Comparison of ENCODE assay signal across 8 mouse cellular contexts in the genomic region with DNA sequence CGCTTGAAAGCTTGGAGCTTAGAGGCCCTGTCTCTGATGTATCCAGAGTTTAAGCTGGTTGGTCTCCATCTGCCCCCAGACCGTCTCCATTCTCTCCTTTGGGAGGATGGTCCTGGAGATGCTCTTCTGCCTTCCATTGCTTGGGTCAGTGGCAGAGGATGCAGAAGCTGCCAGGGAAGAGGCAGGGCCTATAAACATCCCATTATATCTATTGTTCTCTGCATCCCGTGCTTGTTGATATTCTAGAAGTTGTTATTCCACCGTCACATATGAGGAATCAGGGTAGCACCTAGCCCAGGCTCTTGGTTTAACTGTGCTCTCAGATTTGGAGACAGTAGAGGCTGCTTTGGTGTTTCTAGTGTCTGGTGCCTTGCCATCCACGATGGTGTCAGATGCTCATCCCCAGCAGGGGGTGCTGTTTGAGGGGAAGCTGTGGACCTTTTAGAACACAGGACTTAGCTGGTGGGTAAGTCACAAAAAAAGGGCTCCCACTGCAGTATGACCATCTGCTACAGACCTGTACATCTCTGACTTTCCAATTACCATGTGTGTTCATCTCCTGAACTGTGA. TPM values are rescaled to one million over a fixed set of nuclear protein-coding genes. Genes with fewer than 3 reads are reported as not detected.
DNase-seq lines count a peak whose midpoint lies in the region; ATAC-seq and TF ChIP-seq lines count a peak whose summit lies in the region.

No protein-coding gene starts in this region.

- H3K27ac ChIP-seq in heart, postnatal 0 days (ENCODE audit: low read depth), result peak overlapping the region; percentile 44; the same call in 1 of the 2 replicates
- no peak overlapping the region for H3K27ac ChIP-seq in midbrain, embryonic 10.5 days (replicated peaks)

- POLR2A ChIA-PET in Patski (lab: Charles Lee), result no interaction called here

- intact Hi-C loops in left cerebral cortex, postnatal 36 days (cut with DNase I), result no loop called here

- no peaks in the 10 kb centered on the region for H3K27me3 ChIP-seq in heart, postnatal 0 days (ENCODE audit: control insufficient read depth, insufficient read depth, low read length)
- no peaks in the 10 kb centered on the region for H3K27me3 ChIP-seq in Patski
- no peaks in the 10 kb centered on the region for H3K27me3 ChIP-seq in midbrain, embryonic 10.5 days (ENCODE audit: low read depth, poor library complexity, severe bottlenecking)

- 65% methylated on average over 5 of the region's 5 CpGs for WGBS in heart, postnatal 0 days
- WGBS in midbrain, embryonic 10.5 days, result 81% methylated on average over 5 of the region's 5 CpGs

- ATAC-seq in heart, postnatal 0 days (ENCODE audit: insufficient read depth, low read depth), result no peak
- no peak for ATAC-seq in Patski

- H3K36me3 ChIP-seq in heart, postnatal 0 days (replicated peaks; ENCODE audit: control insufficient read depth, insufficient read depth, low read length), result no peaks in the 10 kb centered on the region
- no peaks in the 10 kb centered on the region for H3K36me3 ChIP-seq in midbrain, embryonic 10.5 days

- peak; percentile 20; the same call in 1 of the 2 replicates for TF ChIP-seq CTCF in heart, postnatal 0 days (IDR thresholded peaks at IDR 0.05; ENCODE audit: low read depth)
- peak; percentile 40 for TF ChIP-seq CTCF in Patski (IDR thresholded peaks at IDR 0.05)

- in situ Hi-C loops in Patski (cut with MboI; ENCODE audit: low pct_unique_long_range_greater_than_20kb), result no loop called here

- peaks cover 14% of the 10 kb centered on the region for H3K4me1 ChIP-seq in heart, postnatal 0 days (ENCODE audit: control insufficient read depth, insufficient read depth)
- H3K4me1 ChIP-seq in midbrain, embryonic 10.5 days, result no peaks in the 10 kb centered on the region

- H3K9ac ChIP-seq in heart, postnatal 0 days (replicated peaks; ENCODE audit: low read depth, low read length), result no peak overlapping the region

- CTCF ChIA-PET in Patski (lab: Charles Lee), result interaction anchor here (0.9 to 1.3 kb wide), 2 partner anchors 9 to 40 kb away, joined by 3 to 4 read pairs; no protein-coding TSS in a partner anchor

- no peak for DNase-seq in heart, postnatal 0 days (ENCODE audit: low spot score)
- no peak for DNase-seq in heart, adult 18-20 months
- DNase-seq in Patski (ENCODE audit: low read depth, low spot score), result no peak
- peak; percentile 48 for DNase-seq in kidney, postnatal 10 days
- peak; percentile 10 to 54 for DNase-seq in spleen, adult 18-20 months
- no peak for DNase-seq in embryo, embryonic 9.5 days (ENCODE audit: extremely low spot score)
- no peak for DNase-seq in midbrain, embryonic 10.5 days (ENCODE audit: low spot score)
- no peak for DNase-seq in left cerebral cortex, postnatal 36 days (ENCODE audit: low spot score in 2 of 2)

- no peak overlapping the region for H3K4me2 ChIP-seq in heart, postnatal 0 days (ENCODE audit: low read depth, low read length)

- TF ChIP-seq EP300 in heart, postnatal 0 days (IDR thresholded peaks at IDR 0.05; ENCODE audit: low read depth), result no peak

- no peaks in the 10 kb centered on the region for H3K9me3 ChIP-seq in heart, postnatal 0 days (replicated peaks; ENCODE audit: control insufficient read depth, low read length)
- no peaks in the 10 kb centered on the region for H3K9me3 ChIP-seq in midbrain, embryonic 10.5 days (replicated peaks)

- no peak overlapping the region for H3K4me3 ChIP-seq in heart, postnatal 0 days (ENCODE audit: low read depth, low read length)
- H3K4me3 ChIP-seq in midbrain, embryonic 10.5 days, result no peak overlapping the region

RNA-seq across cellular contexts. Expression of gene Sash1, which starts 26.9 kb away (rescaled TPM):
- total RNA-seq in heart, postnatal 0 days (2014; rRNA removed; ENCODE audit: low replicate concordance), result 17.7 and 18.3 TPM in 2 replicates
- polyA plus RNA-seq in heart, postnatal 0 days (2015; fragmentation: Nextera tagmentation; extraction: Ambion mirVana), result 3.8 and 3.9 TPM in 2 replicates
- 10 to 100 TPM; 29.7 to 31.8 TPM for total RNA-seq in heart, adult 18-20 months (2021)
- 86.3 TPM for polyA plus RNA-seq in Patski (2021)
- polyA plus RNA-seq in midbrain, embryonic 10.5 days (2016; fragmentation: Nextera tagmentation; extraction: Ambion mirVana), result 3.1 and 3.3 TPM in 2 replicates
- 10 to 100 TPM; 47.9 to 50.6 TPM for total RNA-seq in left cerebral cortex, postnatal 36 days (2021)

Comparison
In these comparisons a context has a peak if more than half of its experiments do, and no peak if none do; other contexts are left out.
1. DNase-seq: peak in kidney, postnatal 10 days (single experiment) and spleen, adult 18-20 months (2 of 2); none in heart, postnatal 0 days (single experiment), heart, adult 18-20 months (0 of 2), Patski (single experiment), embryo, embryonic 9.5 days (single experiment), midbrain, embryonic 10.5 days (single experiment) and left cerebral cortex, postnatal 36 days (0 of 2).